Comparison of ENCODE assay signal across 17 mouse cellular contexts in genomic region chr1:181560325-181560724, GRCm38 (mm10). TPM values are rescaled to one million over a fixed set of nuclear protein-coding genes. Genes with fewer than 3 reads are reported as not detected.
"Had no signal": no experiment of that assay in that cellular context is flagged by ENCODE, and none has a peak within 500 bp of the region (broad histone marks: within the 10 kb centered on the region; RNA-seq: fewer than 3 reads in every experiment).

No protein-coding gene starts in this region.

- DNase-seq: kidney, adult 11 months; kidney, adult 9 months; kidney, postnatal 36 days; left cerebral cortex, postnatal 4 days; lung, adult 18-20 months; lung, postnatal 36 days; right cerebral cortex, adult 18-20 months; right cerebral cortex, postnatal 25 days; thymus, adult 18-20 months; thymus, postnatal 14 days had no signal

- ATAC-seq: midbrain, embryonic 15.5 days had no signal

- H3K9me3 ChIP-seq: midbrain, embryonic 15.5 days had no signal

- H3K27me3 ChIP-seq: midbrain, embryonic 15.5 days had no signal

- H3K4me2 ChIP-seq: midbrain, embryonic 15.5 days had no signal

- H3K27ac ChIP-seq: kidney, postnatal 0 days; liver, embryonic 14.5 days; midbrain, embryonic 15.5 days had no signal

- H3K4me3 ChIP-seq: midbrain, embryonic 15.5 days had no signal

- H3K36me3 ChIP-seq: midbrain, embryonic 15.5 days had no signal

- H3K9ac ChIP-seq: liver, embryonic 14.5 days; midbrain, embryonic 15.5 days had no signal

RNA-seq across cellular contexts. Expression of gene Dnah14, which starts 16.0 kb away (rescaled TPM):
- total RNA-seq: liver, adult 2 months had no signal
- polyA plus RNA-seq: liver, adult 2 months had no signal

RNA-seq across cellular contexts. Expression of gene Ccdc121, which starts 49.1 kb away (rescaled TPM):
- total RNA-seq: liver, adult 2 months; megakaryocyte progenitor cell, adult 5-6 weeks; monocyte, adult 5-6 weeks had no signal
- polyA plus RNA-seq: liver, adult 2 months; liver, embryonic 14.5 days; midbrain, embryonic 15.5 days; stomach, embryonic 14.5 days had no signal
